Mouse (Mus musculus): ENCODE measurements around the gene Pgls. TPM values are rescaled to one million over a fixed set of nuclear protein-coding genes. Genes with fewer than 3 reads are reported as not detected.
A peak's percentile ranks its signal among the peaks of the same experiment; 100 is the strongest.

The Pgls gene
- polyA plus RNA-seq, 1 experiment from 2014 or later = 232 TPM

GRCm38 (mm10) chr8:71570291-71570954 is 21.6 kb upstream of the Pgls start:
- Histone ChIP-seq H3K4me2 (peak overlapping the region; percentile 88), H3K36me3 (no peaks in the 10 kb centered on the region), H3K27ac (replicated peaks) (peak overlapping the region; percentile 92), H3K9me3 (replicated peaks) (no peaks in the 10 kb centered on the region), H3K27me3 (replicated peaks) (peaks cover 15% of the 10 kb centered on the region), H3K9ac (replicated peaks) (peak overlapping the region; percentile 84), H3K4me3 (replicated peaks) (peak overlapping the region; percentile 69), H3K4me1 (peaks cover 47% of the 10 kb centered on the region)
- under 1% methylated on average over 41 of the region's 41 CpGs for WGBS
- ATAC-seq (ENCODE audit: low FRiP score) = peak; percentile 90

- Histone ChIP-seq H3K4me2 (peak overlapping the region; percentile 88), H3K4me3 (replicated peaks) (peak overlapping the region; percentile 69; the same call in 1 of the 2 replicates), H3K4me1 (peaks cover 47% of the 10 kb centered on the region), H3K27ac (replicated peaks) (peak overlapping the region; percentile 75), H3K9ac (replicated peaks) (no peak overlapping the region; the same call in 1 of the 2 replicates), H3K36me3 (no peaks in the 10 kb centered on the region), H3K27me3 (replicated peaks) (0 out of 2 replicates have a peak, but pooled peaks cover 5% of the 10 kb centered on the region), H3K9me3 (replicated peaks) (no peaks in the 10 kb centered on the region)
- ATAC-seq (ENCODE audit: low FRiP score) = no peak
- WGBS = 86% methylated on average over 2 of the region's 2 CpGs
These were observed 19.9 kb upstream of the Pgls start for GRCm38 (mm10) chr8:71572077-71572476.

GRCm38 (mm10) chr8:71572847-71573633 is 18.9 kb upstream of the Pgls start:
- Histone ChIP-seq H3K27me3 (replicated peaks) (no peaks in the 10 kb centered on the region), H3K4me1 (peaks cover 47% of the 10 kb centered on the region), H3K27ac (replicated peaks) (peak overlapping the region; percentile 75), H3K9me3 (replicated peaks) (no peaks in the 10 kb centered on the region), H3K9ac (replicated peaks) (no peak overlapping the region), H3K4me2 (peak overlapping the region; percentile 88), H3K4me3 (replicated peaks) (peak overlapping the region; percentile 12; the same call in 1 of the 2 replicates), H3K36me3 (no peaks in the 10 kb centered on the region)
- no peak for ATAC-seq (ENCODE audit: low FRiP score)
- 66% methylated on average over 9 of the region's 9 CpGs for WGBS

GRCm38 (mm10) chr8:71574426-71574825 is 17.6 kb upstream of the Pgls start:
- WGBS = 68% methylated on average over 7 of the region's 7 CpGs
- H3K36me3 ChIP-seq = no peaks in the 10 kb centered on the region
- no peak overlapping the region for H3K9ac ChIP-seq (replicated peaks)
- H3K4me3 ChIP-seq (replicated peaks) = no peak overlapping the region
- H3K4me2 ChIP-seq = no peak overlapping the region
- H3K9me3 ChIP-seq (replicated peaks) = no peaks in the 10 kb centered on the region
- H3K27ac ChIP-seq (replicated peaks) = no peak overlapping the region
- ATAC-seq (ENCODE audit: low FRiP score) = no peak
- H3K27me3 ChIP-seq (replicated peaks) = no peaks in the 10 kb centered on the region
- H3K4me1 ChIP-seq = peaks cover 41% of the 10 kb centered on the region

- no peak overlapping the region for H3K27ac ChIP-seq (replicated peaks)
- no peaks in the 10 kb centered on the region for H3K36me3 ChIP-seq
- no peak overlapping the region for H3K4me3 ChIP-seq (replicated peaks)
- 61% methylated on average over 1 of the region's 1 CpGs for WGBS
- H3K9me3 ChIP-seq (replicated peaks) = no peaks in the 10 kb centered on the region
- H3K27me3 ChIP-seq (replicated peaks) = no peaks in the 10 kb centered on the region
- H3K4me1 ChIP-seq = peaks cover 46% of the 10 kb centered on the region
- no peak for ATAC-seq (ENCODE audit: low FRiP score)
- no peak overlapping the region for H3K4me2 ChIP-seq
- H3K9ac ChIP-seq (replicated peaks) = no peak overlapping the region
These were observed 17.0 kb upstream of the Pgls start for GRCm38 (mm10) chr8:71575020-71575419.

GRCm38 (mm10) chr8:71577856-71578387 is 14.1 kb upstream of the Pgls start:
- H3K9ac ChIP-seq (replicated peaks) = no peak overlapping the region
- H3K4me1 ChIP-seq = peaks cover 23% of the 10 kb centered on the region; the same call in 1 of the 2 replicates
- no peak for ATAC-seq (ENCODE audit: low FRiP score)
- WGBS = 80% methylated on average over 4 of the region's 4 CpGs
- H3K36me3 ChIP-seq = peaks cover 20% of the 10 kb centered on the region
- no peaks in the 10 kb centered on the region for H3K9me3 ChIP-seq (replicated peaks)
- no peak overlapping the region for H3K4me2 ChIP-seq
- H3K4me3 ChIP-seq (replicated peaks) = no peak overlapping the region
- H3K27ac ChIP-seq (replicated peaks) = no peak overlapping the region
- no peaks in the 10 kb centered on the region for H3K27me3 ChIP-seq (replicated peaks)

- Histone ChIP-seq H3K4me2 (no peak overlapping the region), H3K9me3 (replicated peaks) (no peaks in the 10 kb centered on the region), H3K4me3 (replicated peaks) (no peak overlapping the region), H3K27me3 (replicated peaks) (no peaks in the 10 kb centered on the region), H3K4me1 (peaks cover 21% of the 10 kb centered on the region; the same call in 1 of the 2 replicates), H3K27ac (replicated peaks) (0 out of 2 replicates have a peak overlapping the region, but pooled peaks have one; percentile 9), H3K36me3 (peaks cover 25% of the 10 kb centered on the region), H3K9ac (replicated peaks) (no peak overlapping the region)
- WGBS = 75% methylated on average over 1 of the region's 1 CpGs
- ATAC-seq (ENCODE audit: low FRiP score) = no peak
These were observed 13.0 kb upstream of the Pgls start for GRCm38 (mm10) chr8:71579009-71579408.

GRCm38 (mm10) chr8:71579476-71579875 is 12.5 kb upstream of the Pgls start:
- 0 out of 2 replicates have a peak, but pooled peaks have one; percentile 13 for ATAC-seq (ENCODE audit: low FRiP score)
- peak overlapping the region; percentile 9; the same call in 1 of the 2 replicates for H3K27ac ChIP-seq (replicated peaks)
- no peak overlapping the region for H3K4me2 ChIP-seq
- no peak overlapping the region for H3K9ac ChIP-seq (replicated peaks)
- no peak overlapping the region for H3K4me3 ChIP-seq (replicated peaks)
- no peaks in the 10 kb centered on the region for H3K27me3 ChIP-seq (replicated peaks)
- H3K36me3 ChIP-seq = peaks cover 30% of the 10 kb centered on the region
- WGBS = 80% methylated on average over 14 of the region's 14 CpGs
- no peaks in the 10 kb centered on the region for H3K9me3 ChIP-seq (replicated peaks)
- peaks cover 16% of the 10 kb centered on the region; the same call in 1 of the 2 replicates for H3K4me1 ChIP-seq

- no peaks in the 10 kb centered on the region for H3K27me3 ChIP-seq (replicated peaks)
- peak; percentile 26 for ATAC-seq (ENCODE audit: low FRiP score)
- no peak overlapping the region for H3K4me3 ChIP-seq (replicated peaks)
- WGBS = 29% methylated on average over 9 of the region's 9 CpGs
- no peak overlapping the region for H3K27ac ChIP-seq (replicated peaks)
- H3K9ac ChIP-seq (replicated peaks) = no peak overlapping the region
- H3K9me3 ChIP-seq (replicated peaks) = no peaks in the 10 kb centered on the region
- no peak overlapping the region for H3K4me2 ChIP-seq
- peaks cover 37% of the 10 kb centered on the region for H3K36me3 ChIP-seq
- peaks cover 15% of the 10 kb centered on the region; the same call in 1 of the 2 replicates for H3K4me1 ChIP-seq
These were observed 11.8 kb upstream of the Pgls start for GRCm38 (mm10) chr8:71580201-71580600.

- no peak overlapping the region for H3K27ac ChIP-seq (replicated peaks)
- no peaks in the 10 kb centered on the region for H3K9me3 ChIP-seq (replicated peaks)
- H3K9ac ChIP-seq (replicated peaks) = no peak overlapping the region
- no peak overlapping the region for H3K4me3 ChIP-seq (replicated peaks)
- 81% methylated on average over 2 of the region's 2 CpGs for WGBS
- peaks cover 40% of the 10 kb centered on the region for H3K36me3 ChIP-seq
- ATAC-seq (ENCODE audit: low FRiP score) = no peak
- H3K4me1 ChIP-seq = peaks cover 14% of the 10 kb centered on the region
- no peak overlapping the region for H3K4me2 ChIP-seq
- H3K27me3 ChIP-seq (replicated peaks) = no peaks in the 10 kb centered on the region
These were observed 5.1 kb upstream of the Pgls start for GRCm38 (mm10) chr8:71586891-71587290.

GRCm38 (mm10) chr8:71588762-71589161 is 3.2 kb upstream of the Pgls start:
- Histone ChIP-seq H3K4me1 (peaks cover 27% of the 10 kb centered on the region), H3K27ac (replicated peaks) (no peak overlapping the region), H3K4me3 (replicated peaks) (no peak overlapping the region), H3K9me3 (replicated peaks) (no peaks in the 10 kb centered on the region), H3K9ac (replicated peaks) (no peak overlapping the region), H3K4me2 (no peak overlapping the region), H3K36me3 (peaks cover 34% of the 10 kb centered on the region), H3K27me3 (replicated peaks) (no peaks in the 10 kb centered on the region)
- ATAC-seq (ENCODE audit: low FRiP score) = no peak
- 66% methylated on average over 3 of the region's 3 CpGs for WGBS

Measured in neural tube, embryonic 15.5 days (tissue).